8 mouse cellular contexts compared by ENCODE assay signal in the genomic region with DNA sequence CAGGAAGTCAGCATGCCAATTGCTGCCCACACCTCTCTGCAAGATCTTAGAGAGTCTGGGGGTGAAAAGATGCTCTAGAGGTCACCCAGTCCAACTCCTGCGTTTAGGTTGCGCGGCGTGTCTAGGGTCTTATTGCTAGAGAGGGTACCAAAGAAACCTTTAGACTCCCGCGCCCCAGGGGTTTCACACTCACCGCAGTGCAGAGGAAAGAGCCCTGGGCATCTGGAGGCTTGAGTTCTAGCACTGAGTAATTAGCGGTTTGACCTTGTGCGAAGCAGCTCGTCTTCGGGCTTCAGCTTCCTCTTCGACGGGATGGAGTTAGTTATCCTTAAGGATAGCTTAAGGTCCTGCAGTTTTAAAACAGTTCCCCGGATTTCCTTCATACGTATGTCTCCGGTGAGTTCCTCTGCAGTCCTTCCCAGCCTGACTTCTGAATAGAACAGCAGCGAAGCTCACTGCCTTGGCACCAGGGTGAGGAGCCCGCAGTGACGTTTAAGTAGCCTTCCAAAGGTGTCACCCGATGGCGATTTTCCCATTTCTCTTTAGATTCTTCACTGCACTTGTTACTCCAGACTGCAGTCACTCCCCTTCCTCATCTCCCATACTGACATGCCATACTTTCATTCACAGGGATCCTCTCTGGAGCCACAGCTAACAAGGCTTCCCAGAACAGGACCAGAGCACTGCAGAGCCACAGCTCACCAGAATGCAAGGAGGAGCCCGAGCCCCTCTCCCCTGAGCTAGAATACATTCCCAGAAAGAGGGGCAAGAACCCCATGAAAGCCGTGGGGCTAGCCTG. TPM values are rescaled to one million over a fixed set of nuclear protein-coding genes. Genes with fewer than 3 reads are reported as not detected.
DNase-seq lines count a peak whose midpoint lies in the region; ATAC-seq and TF ChIP-seq lines count a peak whose summit lies in the region.

No protein-coding gene starts in this region.

- no peaks in the 10 kb centered on the region for H3K27me3 ChIP-seq in kidney, embryonic 15.5 days
- H3K27me3 ChIP-seq in G1E (ENCODE audit: insufficient read depth, low read length) = no peaks in the 10 kb centered on the region
- H3K27me3 ChIP-seq in embryonic facial prominence, embryonic 15.5 days = no peaks in the 10 kb centered on the region
- no peaks in the 10 kb centered on the region for H3K27me3 ChIP-seq in limb, embryonic 11.5 days (ENCODE audit: control insufficient read depth, insufficient read depth, low read length)

- no peak for TF ChIP-seq CTCF in G1E (IDR thresholded peaks at IDR 0.05; ENCODE audit: low read depth, low read length)
- TF ChIP-seq CTCF in olfactory bulb, adult 2 months (IDR thresholded peaks at IDR 0.05; ENCODE audit: insufficient read depth, low read depth, low read length) = no peak

- peak overlapping the region; percentile 30; the same call in 1 of the 2 replicates for H3K27ac ChIP-seq in kidney, embryonic 15.5 days
- no peak overlapping the region for H3K27ac ChIP-seq in embryonic facial prominence, embryonic 15.5 days (replicated peaks)
- no peak overlapping the region for H3K27ac ChIP-seq in limb, embryonic 11.5 days (replicated peaks; ENCODE audit: low read depth, low read length)
- H3K27ac ChIP-seq in olfactory bulb, adult 2 months (ENCODE audit: insufficient read depth, low read depth, low read length) = peak overlapping the region; percentile 39; the same call in 1 of the 2 replicates

- H3K4me2 ChIP-seq in kidney, embryonic 15.5 days = peak overlapping the region; percentile 80
- peak overlapping the region; percentile 81 for H3K4me2 ChIP-seq in embryonic facial prominence, embryonic 15.5 days (replicated peaks)
- peak overlapping the region; percentile 74 for H3K4me2 ChIP-seq in limb, embryonic 11.5 days (ENCODE audit: low read depth, severe bottlenecking)

- ATAC-seq in kidney, embryonic 15.5 days (replicated peaks; ENCODE audit: low FRiP score) = no peak; the same call in 1 of the 2 replicates
- no peak for ATAC-seq in G1E (ENCODE audit: extremely low read depth, insufficient number of reproducible peaks, low FRiP score, poor library complexity, severe bottlenecking)
- ATAC-seq in embryonic facial prominence, embryonic 15.5 days (ENCODE audit: insufficient number of reproducible peaks, low FRiP score, low TSS enrichment, low read depth) = no peak
- ATAC-seq in limb, embryonic 11.5 days (ENCODE audit: insufficient number of reproducible peaks, low FRiP score, low TSS enrichment, low read depth) = no peak

- H3K9ac ChIP-seq in kidney, embryonic 15.5 days = peak overlapping the region; percentile 66
- H3K9ac ChIP-seq in embryonic facial prominence, embryonic 15.5 days = peak overlapping the region; percentile 68
- H3K9ac ChIP-seq in limb, embryonic 11.5 days (ENCODE audit: low read length) = peak overlapping the region; percentile 68

- no peak for TF ChIP-seq POLR2A in olfactory bulb, adult 2 months (IDR thresholded peaks at IDR 0.05; ENCODE audit: insufficient read depth, low read depth, low read length)

- peaks cover 68% of the 10 kb centered on the region for H3K36me3 ChIP-seq in kidney, embryonic 15.5 days
- H3K36me3 ChIP-seq in G1E (replicated peaks) = peaks cover 70% of the 10 kb centered on the region
- peaks cover 50% of the 10 kb centered on the region for H3K36me3 ChIP-seq in embryonic facial prominence, embryonic 15.5 days
- H3K36me3 ChIP-seq in limb, embryonic 11.5 days (ENCODE audit: control insufficient read depth, insufficient read depth, low read length) = peaks cover 20% of the 10 kb centered on the region

- 5% methylated on average over 23 of the region's 23 CpGs for WGBS in kidney, embryonic 15.5 days
- WGBS in embryonic facial prominence, embryonic 15.5 days = 5% methylated on average over 23 of the region's 23 CpGs
- WGBS in limb, embryonic 11.5 days = 5% methylated on average over 23 of the region's 23 CpGs
- 2% methylated on average over 23 of the region's 23 CpGs for WGBS in olfactory bulb, adult 2 months

- no peaks in the 10 kb centered on the region for H3K9me3 ChIP-seq in kidney, embryonic 15.5 days (replicated peaks)
- no peaks in the 10 kb centered on the region for H3K9me3 ChIP-seq in G1E (replicated peaks)
- H3K9me3 ChIP-seq in embryonic facial prominence, embryonic 15.5 days (replicated peaks) = no peaks in the 10 kb centered on the region
- no peaks in the 10 kb centered on the region for H3K9me3 ChIP-seq in limb, embryonic 11.5 days (ENCODE audit: control insufficient read depth, low read length)

- H3K4me3 ChIP-seq in kidney, embryonic 15.5 days (replicated peaks) = peak overlapping the region; percentile 92
- H3K4me3 ChIP-seq in G1E (ENCODE audit: low read depth, low read length) = peak overlapping the region; percentile 79
- peak overlapping the region; percentile 87 for H3K4me3 ChIP-seq in embryonic facial prominence, embryonic 15.5 days (replicated peaks)
- H3K4me3 ChIP-seq in limb, embryonic 11.5 days (ENCODE audit: low read depth, low read length) = peak overlapping the region; percentile 67
- peak overlapping the region; percentile 78 for H3K4me3 ChIP-seq in olfactory bulb, adult 2 months (ENCODE audit: insufficient read depth, low read depth, low read length)

- peaks cover 39% of the 10 kb centered on the region for H3K4me1 ChIP-seq in kidney, embryonic 15.5 days
- peaks cover 66% of the 10 kb centered on the region for H3K4me1 ChIP-seq in G1E (ENCODE audit: insufficient read depth, low read depth, low read length)
- peaks cover 43% of the 10 kb centered on the region for H3K4me1 ChIP-seq in embryonic facial prominence, embryonic 15.5 days
- H3K4me1 ChIP-seq in limb, embryonic 11.5 days (ENCODE audit: control insufficient read depth, insufficient read depth, low read length) = peaks cover 12% of the 10 kb centered on the region
- peaks cover 31% of the 10 kb centered on the region for H3K4me1 ChIP-seq in olfactory bulb, adult 2 months (ENCODE audit: control insufficient read depth, insufficient read depth, low read length)

- DNase-seq in kidney, postnatal 4 days = no peak
- peak; percentile 21 for DNase-seq in G1E (ENCODE audit: low spot score)
- DNase-seq in limb, embryonic 11.5 days (ENCODE audit: low spot score) = no peak
- no peak for DNase-seq in urinary bladder, adult 18-20 months (ENCODE audit: low spot score in 2 of 2)
- no peak for DNase-seq in embryo, embryonic 10.5 days (ENCODE audit: low spot score)

RNA-seq across cellular contexts. Expression of a gene that starts 0.7 kb away (rescaled TPM):
- polyA plus RNA-seq in kidney, embryonic 15.5 days (2015; fragmentation: Nextera tagmentation; extraction: Ambion mirVana) = 138 and 139 TPM in 2 replicates
- total RNA-seq in G1E (2014; fragmentation: Nextera tagmentation) (27.7 and 58.4 TPM in 2 replicates), G1E (2017) (30.5 and 37.9 TPM in 2 replicates)
- 186 and 219 TPM in 2 replicates for polyA plus RNA-seq in G1E (2012)
- polyA plus RNA-seq in embryonic facial prominence, embryonic 15.5 days (2015; fragmentation: Nextera tagmentation; extraction: Ambion mirVana) = 120 and 130 TPM in 2 replicates
- polyA plus RNA-seq in limb, embryonic 11.5 days (2014; fragmentation: Nextera tagmentation; extraction: Ambion mirVana) = 118 and 119 TPM in 2 replicates
- not detected in 2 replicates for polyA plus RNA-seq in olfactory bulb, adult 2 months (2012; ENCODE audit: insufficient read depth, insufficient read length, low replicate concordance, missing spikeins)

RNA-seq across cellular contexts. Expression of a gene that starts 0.9 kb away (rescaled TPM):
- polyA plus RNA-seq in kidney, embryonic 15.5 days (2015; fragmentation: Nextera tagmentation; extraction: Ambion mirVana) = 267 and 283 TPM in 2 replicates
- total RNA-seq in G1E (2014; fragmentation: Nextera tagmentation) (54.8 and 63.5 TPM in 2 replicates), G1E (2017) (127 and 129 TPM in 2 replicates)
- 250 and 265 TPM in 2 replicates for polyA plus RNA-seq in G1E (2012)
- 247 and 256 TPM in 2 replicates for polyA plus RNA-seq in embryonic facial prominence, embryonic 15.5 days (2015; fragmentation: Nextera tagmentation; extraction: Ambion mirVana)
- 218 and 223 TPM in 2 replicates for polyA plus RNA-seq in limb, embryonic 11.5 days (2014; fragmentation: Nextera tagmentation; extraction: Ambion mirVana)
- polyA plus RNA-seq in olfactory bulb, adult 2 months (2012; ENCODE audit: insufficient read depth, insufficient read length, low replicate concordance, missing spikeins) = not detected in 2 replicates

RNA-seq across cellular contexts. Expression of a gene that starts 7.1 kb away (rescaled TPM):
- polyA plus RNA-seq in kidney, embryonic 15.5 days (2015; fragmentation: Nextera tagmentation; extraction: Ambion mirVana) = 1.7 and 2.1 TPM in 2 replicates
- total RNA-seq in G1E (2014; fragmentation: Nextera tagmentation) (not detected in 2 replicates), G1E (2017) (0.11 TPM in 1 of 2 replicates, not detected in the other)
- polyA plus RNA-seq in G1E (2012) = not detected in 2 replicates
- polyA plus RNA-seq in embryonic facial prominence, embryonic 15.5 days (2015; fragmentation: Nextera tagmentation; extraction: Ambion mirVana) = not detected in 2 replicates
- polyA plus RNA-seq in limb, embryonic 11.5 days (2014; fragmentation: Nextera tagmentation; extraction: Ambion mirVana) = 0.51 TPM in 1 of 2 replicates, not detected in the other
- polyA plus RNA-seq in olfactory bulb, adult 2 months (2012; ENCODE audit: insufficient read depth, insufficient read length, low replicate concordance, missing spikeins) = not detected in 2 replicates

RNA-seq across cellular contexts. Expression of a gene that starts 20.0 kb away (rescaled TPM):
- polyA plus RNA-seq in kidney, embryonic 15.5 days (2015; fragmentation: Nextera tagmentation; extraction: Ambion mirVana) = 25.6 and 31.2 TPM in 2 replicates
- total RNA-seq in G1E (2014; fragmentation: Nextera tagmentation) (18.7 and 19.8 TPM in 2 replicates), G1E (2017) (19.7 and 26.0 TPM in 2 replicates)
- 110 and 115 TPM in 2 replicates for polyA plus RNA-seq in G1E (2012)
- 56.6 and 63.9 TPM in 2 replicates for polyA plus RNA-seq in embryonic facial prominence, embryonic 15.5 days (2015; fragmentation: Nextera tagmentation; extraction: Ambion mirVana)
- polyA plus RNA-seq in limb, embryonic 11.5 days (2014; fragmentation: Nextera tagmentation; extraction: Ambion mirVana) = 10.3 and 10.5 TPM in 2 replicates
- 36.6 TPM in 1 of 2 replicates, not detected in the other for polyA plus RNA-seq in olfactory bulb, adult 2 months (2012; ENCODE audit: insufficient read depth, insufficient read length, low replicate concordance, missing spikeins)

RNA-seq across cellular contexts. Expression of a gene that starts 49.5 kb away (rescaled TPM):
- polyA plus RNA-seq in kidney, embryonic 15.5 days (2015; fragmentation: Nextera tagmentation; extraction: Ambion mirVana) = 446 and 449 TPM in 2 replicates
- 876 and 934 TPM in 2 replicates for total RNA-seq in G1E (2014; fragmentation: Nextera tagmentation)
- 647 and 716 TPM in 2 replicates for total RNA-seq in G1E (2017)
- polyA plus RNA-seq in G1E (2012) = 746 and 964 TPM in 2 replicates
- 401 and 415 TPM in 2 replicates for polyA plus RNA-seq in embryonic facial prominence, embryonic 15.5 days (2015; fragmentation: Nextera tagmentation; extraction: Ambion mirVana)
- 314 and 323 TPM in 2 replicates for polyA plus RNA-seq in limb, embryonic 11.5 days (2014; fragmentation: Nextera tagmentation; extraction: Ambion mirVana)
- not detected in 2 replicates for polyA plus RNA-seq in olfactory bulb, adult 2 months (2012; ENCODE audit: insufficient read depth, insufficient read length, low replicate concordance, missing spikeins)

Comparison
In these comparisons a context has a peak if more than half of its experiments do, and no peak if none do; other contexts are left out.
1. H3K27ac ChIP-seq: peak in kidney, embryonic 15.5 days (single experiment) and olfactory bulb, adult 2 months (single experiment); none in embryonic facial prominence, embryonic 15.5 days (single experiment) and limb, embryonic 11.5 days (single experiment).
2. Peak in every context shown above with its lines, with median percentiles within 50 percentile points of each other: H3K4me2 ChIP-seq, H3K4me3 ChIP-seq and H3K9ac ChIP-seq.